Mouse (Mus musculus) MEL (cell line): Measurements from ENCODE around the gene Atg2a. TPM values are rescaled to one million over a fixed set of nuclear protein-coding genes. Genes with fewer than 3 reads are reported as not detected.

ENCODE experiments used
- DNase-seq: peaks from one replicate; pipeline ENCODE4 v3.0.0; 2011; ENCODE audit warnings: low read depth, low spot score
- H3K27ac ChIP-seq: 2 replicates; pipeline ENCODE4 v1.5.1; 2012; ENCODE audit warnings: low read depth, mild to moderate bottlenecking, control low read depth, low read length, moderate library complexity; ENCODE audit not compliant: control insufficient read depth
- H3K27me3 ChIP-seq, 2 experiments: fragments of 150-350 bp in 1 of 2; sonication (generic) in 1 of 2; 2 replicates each; pipeline ENCODE4 v1.6.1; 2012; ENCODE audit warnings: low read length in 2 of 2, mild to moderate bottlenecking in 2 of 2, improper control_type of control experiment in 1 of 2, moderate library complexity in 1 of 2; ENCODE audit not compliant: insufficient read depth in 2 of 2, control insufficient read depth in 1 of 2
- H3K36me3 ChIP-seq, 2 experiments: 2 replicates each; pipeline ENCODE4 v1.6.1; 2012 to 2014; ENCODE audit warnings: low read length in 2 of 2, improper control_type of control experiment in 1 of 2, inconsistent platforms in 1 of 2, mild to moderate bottlenecking in 1 of 2; ENCODE audit not compliant: insufficient read depth in 2 of 2, control insufficient read depth in 1 of 2
- H3K4me1 ChIP-seq, 2 experiments: fragments of 150-350 bp in 1 of 2; sonication (generic) in 1 of 2; 2 replicates each; pipeline ENCODE4 v1.6.1; 2012; ENCODE audit warnings: low read length in 2 of 2, improper control_type of control experiment in 1 of 2, mild to moderate bottlenecking in 1 of 2; ENCODE audit not compliant: insufficient read depth in 2 of 2, control insufficient read depth in 1 of 2
- H3K4me3 ChIP-seq, 2 experiments: fragments of 150-350 bp in 1 of 2; sonication (generic) in 1 of 2; 2 replicates each; pipeline ENCODE4 v1.5.1; 2012; ENCODE audit warnings: low read depth in 2 of 2, low read length in 2 of 2, mild to moderate bottlenecking in 2 of 2, moderate library complexity in 2 of 2, control low read depth in 1 of 2, improper control_type of control experiment in 1 of 2; ENCODE audit not compliant: control insufficient read depth in 1 of 2, insufficient read depth in 1 of 2
- H3K79me2 ChIP-seq: 2 replicates; pipeline ENCODE4 v1.6.1; 2012; ENCODE audit warnings: mild to moderate bottlenecking, low read length, moderate library complexity; ENCODE audit not compliant: control insufficient read depth, poor library complexity, insufficient read depth
- H3K9ac ChIP-seq: 2 replicates; pipeline ENCODE4 v1.6.1; 2012; ENCODE audit warnings: low read depth, mild to moderate bottlenecking, control low read depth, low read length, moderate library complexity; ENCODE audit not compliant: control insufficient read depth, poor library complexity, severe bottlenecking
- H3K9me3 ChIP-seq: fragments of 150-350 bp; sonication (generic); replicated peaks from 2 replicates; pipeline ENCODE4 v1.6.1; 2012; ENCODE audit warnings: mild to moderate bottlenecking, low read length, improper control_type of control experiment, moderate library complexity; ENCODE audit not compliant: insufficient read depth
- BHLHE40 ChIP-seq: IDR thresholded peaks from 2 replicates; pipeline ENCODE4 v1.6.1; 2012; ENCODE audit warnings: low read depth, mild to moderate bottlenecking, inconsistent platforms, low read length, improper control_type of control experiment, borderline replicate concordance
- CHD1 ChIP-seq: IDR thresholded peaks from 2 replicates; pipeline ENCODE4 v1.6.1; 2012; ENCODE audit warnings: low read depth, mild to moderate bottlenecking, inconsistent platforms, low read length, improper control_type of control experiment
- CHD2 ChIP-seq: IDR thresholded peaks from 2 replicates; pipeline ENCODE4 v1.6.1; 2011; ENCODE audit warnings: low read length, improper control_type of control experiment
- CTCF ChIP-seq, 3 experiments: IDR thresholded peaks in 2 of 3; conservative IDR thresholded peaks in 1 of 3; 2 replicates each; pipeline ENCODE4 v1.5.1; 2011 to 2012; ENCODE audit warnings: low read length in 3 of 3, low read depth in 2 of 3, mild to moderate bottlenecking in 2 of 3, improper control_type of control experiment in 1 of 3, inconsistent platforms in 1 of 3, mixed read lengths in 1 of 3, moderate library complexity in 1 of 3; ENCODE audit not compliant: control insufficient read depth in 1 of 3, insufficient read depth in 1 of 3, poor library complexity in 1 of 3, severe bottlenecking in 1 of 3
- E2F4 ChIP-seq: IDR thresholded peaks from 2 replicates; pipeline ENCODE4 v1.6.1; 2011; ENCODE audit warnings: low read depth, low read length, improper control_type of control experiment, borderline replicate concordance
- ELF1 ChIP-seq: IDR thresholded peaks from 2 replicates; pipeline ENCODE4 v1.6.1; 2014; ENCODE audit warnings: low read depth, mild to moderate bottlenecking, inconsistent platforms, low read length, improper control_type of control experiment, moderate library complexity
- EP300 ChIP-seq, 2 experiments: IDR thresholded peaks; 2 replicates each; pipeline ENCODE4 v1.6.1; 2011; ENCODE audit warnings: improper control_type of control experiment in 2 of 2, low read length in 2 of 2, low read depth in 1 of 2, mild to moderate bottlenecking in 1 of 2
- ETS1 ChIP-seq: IDR thresholded peaks from 2 replicates; pipeline ENCODE4 v1.6.1; 2012; ENCODE audit warnings: low read depth, mild to moderate bottlenecking, inconsistent platforms, low read length, improper control_type of control experiment, moderate library complexity
- GABPA ChIP-seq: IDR thresholded peaks from 2 replicates; pipeline ENCODE4 v1.6.1; 2012; ENCODE audit warnings: low read depth, mild to moderate bottlenecking, inconsistent platforms, low read length, improper control_type of control experiment, moderate library complexity
- GATA1 ChIP-seq: IDR thresholded peaks from 2 replicates; pipeline ENCODE4 v1.6.1; 2011; ENCODE audit warnings: low read depth, low read length, improper control_type of control experiment
- HCFC1 ChIP-seq: IDR thresholded peaks from 2 replicates; pipeline ENCODE4 v1.6.1; 2012; ENCODE audit warnings: low read depth, mild to moderate bottlenecking, inconsistent platforms, low read length, improper control_type of control experiment, moderate library complexity
- KAT2A ChIP-seq: conservative IDR thresholded peaks from 2 replicates; pipeline ENCODE4 v1.6.1; 2012; ENCODE audit warnings: low read depth, low read length, improper control_type of control experiment, inconsistent platforms
- MAFK ChIP-seq: IDR thresholded peaks from 2 replicates; pipeline ENCODE4 v1.6.1; 2011; ENCODE audit warnings: low read depth, mild to moderate bottlenecking, low read length, improper control_type of control experiment, borderline replicate concordance
- MAX ChIP-seq: IDR thresholded peaks from 2 replicates; pipeline ENCODE4 v1.6.1; 2011; ENCODE audit warnings: low read length, improper control_type of control experiment
- MAZ ChIP-seq: IDR thresholded peaks from 2 replicates; pipeline ENCODE4 v1.6.1; 2012; ENCODE audit warnings: low read depth, mild to moderate bottlenecking, inconsistent platforms, low read length, improper control_type of control experiment
- MEF2A ChIP-seq: IDR thresholded peaks from 2 replicates; pipeline ENCODE4 v1.6.1; 2014; ENCODE audit warnings: low read depth, mild to moderate bottlenecking, inconsistent platforms, low read length, improper control_type of control experiment; ENCODE audit not compliant: poor library complexity, insufficient replicate concordance, severe bottlenecking; ENCODE audit errors: extremely low read depth
- MXI1 ChIP-seq: IDR thresholded peaks from 2 replicates; pipeline ENCODE4 v1.6.1; 2011; ENCODE audit warnings: mild to moderate bottlenecking, low read depth, low read length, improper control_type of control experiment
- MYB ChIP-seq: IDR thresholded peaks from 2 replicates; pipeline ENCODE4 v1.6.1; 2011; ENCODE audit warnings: mild to moderate bottlenecking, low read depth, low read length, improper control_type of control experiment
- MYC ChIP-seq: IDR thresholded peaks from 2 replicates; pipeline ENCODE4 v1.6.1; 2011; ENCODE audit warnings: low read depth, mild to moderate bottlenecking, low read length, improper control_type of control experiment, moderate library complexity
- NRF1 ChIP-seq: IDR thresholded peaks from 2 replicates; pipeline ENCODE4 v1.6.1; 2014; ENCODE audit warnings: low read depth, mild to moderate bottlenecking, inconsistent platforms, low read length, improper control_type of control experiment, moderate library complexity; ENCODE audit not compliant: poor library complexity, insufficient read depth, severe bottlenecking
- POLR2A ChIP-seq, 2 experiments: IDR thresholded peaks; 2 replicates each; pipeline ENCODE4 v1.6.1; 2011 to 2012; ENCODE audit warnings: low read length in 2 of 2, mild to moderate bottlenecking in 2 of 2, control low read depth in 1 of 2, improper control_type of control experiment in 1 of 2, low read depth in 1 of 2, moderate library complexity in 1 of 2; ENCODE audit not compliant: control insufficient read depth in 1 of 2, insufficient read depth in 1 of 2, poor library complexity in 1 of 2
- POLR2AphosphoS2 ChIP-seq: IDR thresholded peaks from 2 replicates; pipeline ENCODE4 v1.6.1; 2011; ENCODE audit warnings: low read length, improper control_type of control experiment
- POLR2AphosphoS5 ChIP-seq: IDR thresholded peaks from 2 replicates; pipeline ENCODE4 v1.6.1; 2012; ENCODE audit warnings: low read depth, borderline replicate concordance, mild to moderate bottlenecking, inconsistent platforms, low read length, moderate library complexity, mixed read lengths
- RAD21 ChIP-seq: IDR thresholded peaks from 2 replicates; pipeline ENCODE4 v1.6.1; 2011; ENCODE audit warnings: mild to moderate bottlenecking, low read depth, low read length, improper control_type of control experiment
- RCOR1 ChIP-seq: IDR thresholded peaks from 2 replicates; pipeline ENCODE4 v1.6.1; 2012; ENCODE audit warnings: low read depth, mild to moderate bottlenecking, inconsistent platforms, low read length, improper control_type of control experiment
- SIN3A ChIP-seq: IDR thresholded peaks from 2 replicates; pipeline ENCODE4 v1.6.1; 2012; ENCODE audit warnings: low read length, improper control_type of control experiment, inconsistent platforms
- SMC3 ChIP-seq: IDR thresholded peaks from 2 replicates; pipeline ENCODE4 v1.6.1; 2011; ENCODE audit warnings: low read depth, low read length, improper control_type of control experiment
- TAL1 ChIP-seq: IDR thresholded peaks from 2 replicates; pipeline ENCODE4 v1.6.1; 2012; ENCODE audit warnings: mild to moderate bottlenecking, inconsistent platforms, low read length, moderate library complexity, mixed read lengths
- TBP ChIP-seq: IDR thresholded peaks from 2 replicates; pipeline ENCODE4 v1.8.0; 2011; ENCODE audit warnings: low read depth, low read length, improper control_type of control experiment
- TCF12 ChIP-seq: IDR thresholded peaks from 2 replicates; pipeline ENCODE4 v1.6.1; 2014; ENCODE audit warnings: low read depth, mild to moderate bottlenecking, inconsistent platforms, low read length, improper control_type of control experiment, moderate library complexity
- UBTF ChIP-seq: IDR thresholded peaks from 2 replicates; pipeline ENCODE4 v1.6.1; 2012; ENCODE audit warnings: low read depth, mild to moderate bottlenecking, inconsistent platforms, low read length, improper control_type of control experiment, moderate library complexity, borderline replicate concordance; ENCODE audit not compliant: insufficient read depth
- USF1 ChIP-seq: IDR thresholded peaks from 2 replicates; pipeline ENCODE4 v1.6.1; 2014; ENCODE audit warnings: low read depth, mild to moderate bottlenecking, inconsistent platforms, low read length, improper control_type of control experiment, moderate library complexity
- USF2 ChIP-seq, 2 experiments: IDR thresholded peaks; 2 replicates each; pipeline ENCODE4 v1.6.1; 2011 to 2012; ENCODE audit warnings: improper control_type of control experiment in 2 of 2, low read length in 2 of 2, borderline replicate concordance in 1 of 2, inconsistent platforms in 1 of 2, low read depth in 1 of 2, mild to moderate bottlenecking in 1 of 2; ENCODE audit not compliant: insufficient read depth in 1 of 2
- ZC3H11A ChIP-seq: IDR thresholded peaks from 2 replicates; pipeline ENCODE4 v1.6.1; 2012; ENCODE audit warnings: low read depth, mild to moderate bottlenecking, inconsistent platforms, low read length, improper control_type of control experiment
- ZKSCAN1 ChIP-seq: IDR thresholded peaks from 2 replicates; pipeline ENCODE4 v1.6.1; 2012; ENCODE audit warnings: low read depth, mild to moderate bottlenecking, inconsistent platforms, low read length, improper control_type of control experiment, moderate library complexity
- ZMIZ1 ChIP-seq: IDR thresholded peaks from 2 replicates; pipeline ENCODE4 v1.6.1; 2012; ENCODE audit warnings: low read depth, mild to moderate bottlenecking, inconsistent platforms, low read length, improper control_type of control experiment, moderate library complexity
- ZNF384 ChIP-seq: IDR thresholded peaks from 2 replicates; pipeline ENCODE4 v1.6.1; 2012; ENCODE audit warnings: low read depth, mild to moderate bottlenecking, inconsistent platforms, low read length, improper control_type of control experiment
- polyA plus RNA-seq, 2 experiments: library from polyadenylated mRNA; stranded (reverse) in 1 of 2; unstranded in 1 of 2; fragments of >175 nt in 1 of 2; fragments of >200 nt in 1 of 2; gene quantifications; 2 replicates each; pipeline versions ENCODE4 v1.2.1 to v1.2.4; 2012; ENCODE audit warnings: low replicate concordance in 2 of 2, low read depth in 1 of 2; ENCODE audit not compliant: insufficient read length in 2 of 2, insufficient read depth in 1 of 2, missing spikeins in 1 of 2
- total RNA-seq: library from RNA; depleted of rRNA; stranded (reverse); fragments of 300-350 nt; gene quantifications from 2 replicates; pipeline ENCODE4 v1.2.3, GENCODE M21; 2012

The Atg2a gene
- total and polyA plus RNA-seq, 3 experiments: 7.9 to 21.7 TPM; not detected in 1

DNA sequence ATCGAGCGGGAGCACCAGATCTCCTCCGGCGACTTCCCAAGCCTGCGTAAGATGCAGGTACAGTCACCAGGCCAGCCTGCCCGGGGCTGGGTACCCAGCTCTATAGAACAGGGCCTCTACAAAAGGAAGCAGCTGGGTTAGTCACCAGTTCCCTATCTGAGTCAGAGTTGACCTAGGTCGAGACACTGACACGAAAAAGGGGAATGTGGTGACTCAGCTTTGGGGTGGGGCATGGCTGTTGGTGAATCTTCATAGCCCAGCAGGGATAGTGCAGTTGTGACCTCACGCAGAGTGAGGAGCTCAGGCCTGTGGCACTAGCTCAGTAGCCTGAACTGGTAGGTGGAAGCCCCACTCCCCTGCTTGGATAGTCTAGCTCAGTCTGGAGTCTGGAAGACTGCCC is 56.2 kb downstream of the Atg2a start:
- Histone ChIP-seq H3K9me3 (no peaks in the 10 kb centered on the region), H3K79me2 (no peaks in the 10 kb centered on the region), H3K36me3 (peaks cover 6 to 54% of the 10 kb centered on the region in 2 experiments), H3K4me1 (peaks cover 33 to 63% of the 10 kb centered on the region in 2 experiments), H3K27ac (peak overlapping the region; percentile 77), H3K9ac (peak overlapping the region; percentile 16; the same call in 1 of the 2 replicates), H3K27me3 (no peaks in the 10 kb centered on the region), H3K4me3 (no peak overlapping the region)
- peak; percentile 92 for DNase-seq
- TF ChIP-seq MYC (peak; percentile 61; the same call in 1 of the 2 replicates), RAD21 (no peak), MXI1 (peak; percentile 50; the same call in 1 of the 2 replicates), TCF12 (peak; percentile 64), KAT2A (no peak), ZNF384 (no peak), POLR2AphosphoS5 (no peak), TAL1 (no peak; the same call in 1 of the 2 replicates), SIN3A (peak; percentile 87), CHD2 (no peak), HCFC1 (no peak), TBP (0 out of 2 replicates have a peak, but pooled peaks have one; percentile 37), SMC3 (no peak), EP300 (IDR thresholded peaks at IDR 0.05; ENCODE audit: low read depth in 1 of 2, low read length in 2 of 2) (peak; percentile 80 to 81), ELF1 (0 out of 2 replicates have a peak, but pooled peaks have one; percentile 20), CTCF (IDR thresholded peaks at IDR 0.05 in 2 of 3, conservative IDR thresholded peaks at IDR 0.05 in 1 of 3; ENCODE audit: control insufficient read depth in 1 of 3, insufficient read depth in 1 of 3, low read depth in 2 of 3, low read length in 3 of 3, poor library complexity in 1 of 3, severe bottlenecking in 1 of 3) (no peak), BHLHE40 (peak; percentile 25; the same call in 1 of the 2 replicates), MAX (no peak), ZMIZ1 (no peak), POLR2AphosphoS2 (no peak), NRF1 (no peak), MAZ (no peak), ZC3H11A (no peak), GATA1 (peak; percentile 33; the same call in 1 of the 2 replicates), ZKSCAN1 (no peak), MEF2A (no peak), POLR2A (IDR thresholded peaks at IDR 0.05; ENCODE audit: control insufficient read depth in 1 of 2, insufficient read depth in 1 of 2, low read depth in 1 of 2, low read length in 2 of 2, poor library complexity in 1 of 2) (no peak), MAFK (peak; percentile 84), GABPA (peak; percentile 55; the same call in 1 of the 2 replicates), USF2 (IDR thresholded peaks at IDR 0.05; ENCODE audit: borderline replicate concordance in 1 of 2, insufficient read depth in 1 of 2, low read depth in 1 of 2, low read length in 2 of 2) (no peak), E2F4 (no peak), ETS1 (peak; percentile 100), UBTF (no peak), CHD1 (no peak), MYB (no peak), USF1 (no peak), RCOR1 (no peak)
